Mouse (Mus musculus) olfactory bulb, adult 2 months (tissue): ENCODE measurements at regions not wholly inside any gene's neighbourhood (a gene's known extent, or its start where the extent isn't known, plus 50 kb on each side); places are given as distances from the start of the nearest gene placed in this dataset.

ENCODE experiments used
- CTCF ChIP-seq: fragments of 200-500 bp; IDR thresholded peaks from 2 replicates; pipeline ENCODE4 v1.5.1; 2012; ENCODE audit warnings: low read depth, mild to moderate bottlenecking, low read length, moderate library complexity; ENCODE audit not compliant: insufficient read depth
- POLR2A ChIP-seq: fragments of 200-500 bp; IDR thresholded peaks from 2 replicates; pipeline ENCODE4 v1.6.1; 2012; ENCODE audit warnings: mild to moderate bottlenecking, low read depth, low read length, moderate library complexity; ENCODE audit not compliant: insufficient read depth

GRCm38 (mm10) chr3:117153011-117153473 is 184.3 kb upstream of the Palmd start:
- TF ChIP-seq CTCF (no peak), POLR2A (no peak)
